Mouse (Mus musculus): ENCODE results near the gene Macrod2. TPM values are rescaled to one million over a fixed set of nuclear protein-coding genes. Genes with fewer than 3 reads are reported as not detected.

The Macrod2 gene
- 26.1 TPM for polyA plus RNA-seq (2014; fragmentation: Illumina TruSeq; extraction: RNeasy Lipid Tissue Mini Kit (QIAGEN cat#74804))

GRCm38 (mm10) chr2:140395179-140395578, at the start of gene Macrod2:
Macrod2 (plus strand) TSS chr2:140395309.

GRCm38 (mm10) chr2:140389525-140389924, 5.6 kb upstream of the Macrod2 start, which contains the start of gene Sel1l2:
Sel1l2 (minus strand) TSS chr2:140389706.

GRCm38 (mm10) chr2:140670963-140671702, 276.0 kb downstream of the Macrod2 start, which contains the start of gene Flrt3:
Flrt3 (minus strand) TSS chr2:140671469.

Other genes with a start within 250 kb of the Macrod2 start
- gene Gm17374, start 243.3 kb upstream of the Macrod2 start, polyA plus RNA-seq (2014; fragmentation: Illumina TruSeq; extraction: RNeasy Lipid Tissue Mini Kit (QIAGEN cat#74804)) = not detected
- 92.2 TPM for gene Esf1, start 224.7 kb upstream of the Macrod2 start, polyA plus RNA-seq (2014; fragmentation: Illumina TruSeq; extraction: RNeasy Lipid Tissue Mini Kit (QIAGEN cat#74804))
- gene Ndufaf5, start 224.7 kb upstream of the Macrod2 start, polyA plus RNA-seq (2014; fragmentation: Illumina TruSeq; extraction: RNeasy Lipid Tissue Mini Kit (QIAGEN cat#74804)) = 24.6 TPM
- gene Sel1l2, start 5.6 kb upstream of the Macrod2 start, polyA plus RNA-seq (2014; fragmentation: Illumina TruSeq; extraction: RNeasy Lipid Tissue Mini Kit (QIAGEN cat#74804)) = not detected

All from ovary, adult 10 weeks (tissue).